Mouse (Mus musculus) MEL (cell line): ENCODE data around the gene Kcnk3. TPM values are rescaled to one million over a fixed set of nuclear protein-coding genes. Genes with fewer than 3 reads are reported as not detected.

Experiments
- DNase-seq: peaks from one replicate; pipeline ENCODE4 v3.0.0; 2011; ENCODE audit warnings: low read depth, low spot score
- H3K27ac ChIP-seq: 2 replicates; pipeline ENCODE4 v1.5.1; 2012; ENCODE audit warnings: low read depth, mild to moderate bottlenecking, control low read depth, low read length, moderate library complexity; ENCODE audit not compliant: control insufficient read depth
- H3K27me3 ChIP-seq, 2 experiments: fragments of 150-350 bp in 1 of 2; sonication (generic) in 1 of 2; 2 replicates each; pipeline ENCODE4 v1.6.1; 2012; ENCODE audit warnings: low read length in 2 of 2, mild to moderate bottlenecking in 2 of 2, improper control_type of control experiment in 1 of 2, moderate library complexity in 1 of 2; ENCODE audit not compliant: insufficient read depth in 2 of 2, control insufficient read depth in 1 of 2
- H3K36me3 ChIP-seq, 2 experiments: 2 replicates each; pipeline ENCODE4 v1.6.1; 2012 to 2014; ENCODE audit warnings: low read length in 2 of 2, improper control_type of control experiment in 1 of 2, inconsistent platforms in 1 of 2, mild to moderate bottlenecking in 1 of 2; ENCODE audit not compliant: insufficient read depth in 2 of 2, control insufficient read depth in 1 of 2
- H3K4me1 ChIP-seq, 2 experiments: fragments of 150-350 bp in 1 of 2; sonication (generic) in 1 of 2; 2 replicates each; pipeline ENCODE4 v1.6.1; 2012; ENCODE audit warnings: low read length in 2 of 2, improper control_type of control experiment in 1 of 2, mild to moderate bottlenecking in 1 of 2; ENCODE audit not compliant: insufficient read depth in 2 of 2, control insufficient read depth in 1 of 2
- H3K4me3 ChIP-seq, 2 experiments: fragments of 150-350 bp in 1 of 2; sonication (generic) in 1 of 2; 2 replicates each; pipeline ENCODE4 v1.5.1; 2012; ENCODE audit warnings: low read depth in 2 of 2, low read length in 2 of 2, mild to moderate bottlenecking in 2 of 2, moderate library complexity in 2 of 2, control low read depth in 1 of 2, improper control_type of control experiment in 1 of 2; ENCODE audit not compliant: control insufficient read depth in 1 of 2, insufficient read depth in 1 of 2
- H3K79me2 ChIP-seq: 2 replicates; pipeline ENCODE4 v1.6.1; 2012; ENCODE audit warnings: mild to moderate bottlenecking, low read length, moderate library complexity; ENCODE audit not compliant: control insufficient read depth, poor library complexity, insufficient read depth
- H3K9ac ChIP-seq: 2 replicates; pipeline ENCODE4 v1.6.1; 2012; ENCODE audit warnings: low read depth, mild to moderate bottlenecking, control low read depth, low read length, moderate library complexity; ENCODE audit not compliant: control insufficient read depth, poor library complexity, severe bottlenecking
- H3K9me3 ChIP-seq: fragments of 150-350 bp; sonication (generic); replicated peaks from 2 replicates; pipeline ENCODE4 v1.6.1; 2012; ENCODE audit warnings: mild to moderate bottlenecking, low read length, improper control_type of control experiment, moderate library complexity; ENCODE audit not compliant: insufficient read depth
- CHD2 ChIP-seq: IDR thresholded peaks from 2 replicates; pipeline ENCODE4 v1.6.1; 2011; ENCODE audit warnings: low read length, improper control_type of control experiment
- ELF1 ChIP-seq: IDR thresholded peaks from 2 replicates; pipeline ENCODE4 v1.6.1; 2014; ENCODE audit warnings: low read depth, mild to moderate bottlenecking, inconsistent platforms, low read length, improper control_type of control experiment, moderate library complexity
- ETS1 ChIP-seq: IDR thresholded peaks from 2 replicates; pipeline ENCODE4 v1.6.1; 2012; ENCODE audit warnings: low read depth, mild to moderate bottlenecking, inconsistent platforms, low read length, improper control_type of control experiment, moderate library complexity
- JUND ChIP-seq: IDR thresholded peaks from 2 replicates; pipeline ENCODE4 v1.6.1; 2011; ENCODE audit warnings: low read depth, mild to moderate bottlenecking, improper control_type of control experiment, low read length
- KAT2A ChIP-seq: conservative IDR thresholded peaks from 2 replicates; pipeline ENCODE4 v1.6.1; 2012; ENCODE audit warnings: low read depth, low read length, improper control_type of control experiment, inconsistent platforms
- MAFK ChIP-seq: IDR thresholded peaks from 2 replicates; pipeline ENCODE4 v1.6.1; 2011; ENCODE audit warnings: low read depth, mild to moderate bottlenecking, low read length, improper control_type of control experiment, borderline replicate concordance
- MAX ChIP-seq: IDR thresholded peaks from 2 replicates; pipeline ENCODE4 v1.6.1; 2011; ENCODE audit warnings: low read length, improper control_type of control experiment
- MEF2A ChIP-seq: IDR thresholded peaks from 2 replicates; pipeline ENCODE4 v1.6.1; 2014; ENCODE audit warnings: low read depth, mild to moderate bottlenecking, inconsistent platforms, low read length, improper control_type of control experiment; ENCODE audit not compliant: poor library complexity, insufficient replicate concordance, severe bottlenecking; ENCODE audit errors: extremely low read depth
- MYB ChIP-seq: IDR thresholded peaks from 2 replicates; pipeline ENCODE4 v1.6.1; 2011; ENCODE audit warnings: mild to moderate bottlenecking, low read depth, low read length, improper control_type of control experiment
- MYC ChIP-seq: IDR thresholded peaks from 2 replicates; pipeline ENCODE4 v1.6.1; 2011; ENCODE audit warnings: low read depth, mild to moderate bottlenecking, low read length, improper control_type of control experiment, moderate library complexity
- NELFE ChIP-seq: IDR thresholded peaks from 2 replicates; pipeline ENCODE4 v1.6.1; 2011; ENCODE audit warnings: low read depth, low read length, improper control_type of control experiment
- POLR2A ChIP-seq, 2 experiments: IDR thresholded peaks; 2 replicates each; pipeline ENCODE4 v1.6.1; 2011 to 2012; ENCODE audit warnings: low read length in 2 of 2, mild to moderate bottlenecking in 2 of 2, control low read depth in 1 of 2, improper control_type of control experiment in 1 of 2, low read depth in 1 of 2, moderate library complexity in 1 of 2; ENCODE audit not compliant: control insufficient read depth in 1 of 2, insufficient read depth in 1 of 2, poor library complexity in 1 of 2
- POLR2AphosphoS2 ChIP-seq: IDR thresholded peaks from 2 replicates; pipeline ENCODE4 v1.6.1; 2011; ENCODE audit warnings: low read length, improper control_type of control experiment
- RAD21 ChIP-seq: IDR thresholded peaks from 2 replicates; pipeline ENCODE4 v1.6.1; 2011; ENCODE audit warnings: mild to moderate bottlenecking, low read depth, low read length, improper control_type of control experiment
- SMC3 ChIP-seq: IDR thresholded peaks from 2 replicates; pipeline ENCODE4 v1.6.1; 2011; ENCODE audit warnings: low read depth, low read length, improper control_type of control experiment
- TBP ChIP-seq: IDR thresholded peaks from 2 replicates; pipeline ENCODE4 v1.8.0; 2011; ENCODE audit warnings: low read depth, low read length, improper control_type of control experiment
- TCF12 ChIP-seq: IDR thresholded peaks from 2 replicates; pipeline ENCODE4 v1.6.1; 2014; ENCODE audit warnings: low read depth, mild to moderate bottlenecking, inconsistent platforms, low read length, improper control_type of control experiment, moderate library complexity
- USF1 ChIP-seq: IDR thresholded peaks from 2 replicates; pipeline ENCODE4 v1.6.1; 2014; ENCODE audit warnings: low read depth, mild to moderate bottlenecking, inconsistent platforms, low read length, improper control_type of control experiment, moderate library complexity
- USF2 ChIP-seq, 2 experiments: IDR thresholded peaks; 2 replicates each; pipeline ENCODE4 v1.6.1; 2011 to 2012; ENCODE audit warnings: improper control_type of control experiment in 2 of 2, low read length in 2 of 2, borderline replicate concordance in 1 of 2, inconsistent platforms in 1 of 2, low read depth in 1 of 2, mild to moderate bottlenecking in 1 of 2; ENCODE audit not compliant: insufficient read depth in 1 of 2
- ZC3H11A ChIP-seq: IDR thresholded peaks from 2 replicates; pipeline ENCODE4 v1.6.1; 2012; ENCODE audit warnings: low read depth, mild to moderate bottlenecking, inconsistent platforms, low read length, improper control_type of control experiment
- polyA plus RNA-seq, 2 experiments: library from polyadenylated mRNA; stranded (reverse) in 1 of 2; unstranded in 1 of 2; fragments of >175 nt in 1 of 2; fragments of >200 nt in 1 of 2; gene quantifications; 2 replicates each; pipeline versions ENCODE4 v1.2.1 to v1.2.4; 2012; ENCODE audit warnings: low replicate concordance in 2 of 2, low read depth in 1 of 2; ENCODE audit not compliant: insufficient read length in 2 of 2, insufficient read depth in 1 of 2, missing spikeins in 1 of 2
- total RNA-seq: library from RNA; depleted of rRNA; stranded (reverse); fragments of 300-350 nt; gene quantifications from 2 replicates; pipeline ENCODE4 v1.2.3, GENCODE M21; 2012

Gene Kcnk3
- total and polyA plus RNA-seq, 3 experiments: not detected

DNA sequence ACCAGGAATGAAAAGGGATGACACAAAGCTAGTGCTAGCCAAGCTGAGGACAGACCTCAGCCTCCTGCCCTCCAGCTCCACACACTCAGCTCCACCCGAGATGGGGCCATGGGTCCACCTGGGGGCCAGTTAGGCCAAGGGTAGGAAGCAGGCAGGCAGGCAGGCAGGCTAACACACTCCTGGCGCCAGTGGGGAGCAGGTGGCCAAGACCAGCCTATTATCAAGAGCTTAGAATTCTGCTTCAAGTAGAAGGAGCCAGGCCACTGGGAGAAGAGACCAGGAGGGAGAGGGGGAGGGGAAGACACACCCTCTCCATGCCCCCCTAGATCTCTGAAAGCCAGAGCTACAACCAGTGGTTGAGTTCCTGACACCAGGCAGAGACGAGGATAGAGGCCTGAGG is 28.7 kb downstream of the Kcnk3 start:
- Histone ChIP-seq H3K79me2 (no peaks in the 10 kb centered on the region), H3K4me1 (0 out of 4 replicates have a peak, but pooled peaks cover 0 to 4% of the 10 kb centered on the region in 2 experiments), H3K4me3 (no peak overlapping the region), H3K36me3 (no peaks in the 10 kb centered on the region), H3K9ac (no peak overlapping the region), H3K9me3 (no peaks in the 10 kb centered on the region), H3K27me3 (peaks cover 14 to 15% of the 10 kb centered on the region in 2 experiments), H3K27ac (no peak overlapping the region)
- no peak for DNase-seq
- TF ChIP-seq MAX (no peak), POLR2AphosphoS2 (no peak), TCF12 (no peak), MYB (no peak), POLR2A (IDR thresholded peaks at IDR 0.05; ENCODE audit: control insufficient read depth in 1 of 2, insufficient read depth in 1 of 2, low read depth in 1 of 2, low read length in 2 of 2, poor library complexity in 1 of 2) (no peak), CHD2 (no peak), ZC3H11A (no peak), RAD21 (no peak), NELFE (no peak), ETS1 (no peak), KAT2A (no peak), MYC (no peak), USF2 (IDR thresholded peaks at IDR 0.05; ENCODE audit: borderline replicate concordance in 1 of 2, insufficient read depth in 1 of 2, low read depth in 1 of 2, low read length in 2 of 2) (no peak), JUND (no peak), USF1 (no peak), MEF2A (no peak), SMC3 (no peak)

DNA sequence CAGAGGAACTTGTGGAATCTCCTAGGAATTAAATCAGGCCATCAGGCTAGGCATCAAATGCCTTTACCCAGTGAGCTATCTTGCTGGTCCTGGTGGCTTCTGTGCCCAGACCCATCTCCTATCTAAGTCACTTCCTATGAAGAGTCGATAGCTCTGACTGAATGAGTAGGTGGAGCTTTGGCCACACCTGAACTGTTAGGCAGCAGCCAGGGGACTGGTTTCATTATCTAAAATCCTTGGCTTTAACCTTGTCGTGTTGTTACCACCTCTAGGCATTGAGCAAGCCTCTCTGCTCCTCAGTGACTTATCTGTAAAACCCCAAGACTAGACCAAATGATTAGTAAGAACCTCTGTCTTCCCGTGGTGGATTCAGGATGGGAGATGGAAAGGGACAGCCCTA is 29.4 kb downstream of the Kcnk3 start:
- Histone ChIP-seq H3K36me3 (no peaks in the 10 kb centered on the region), H3K9me3 (no peaks in the 10 kb centered on the region), H3K27me3 (peaks cover 11 to 15% of the 10 kb centered on the region in 2 experiments), H3K4me3 (no peak overlapping the region), H3K27ac (no peak overlapping the region), H3K9ac (no peak overlapping the region), H3K4me1 (0 out of 4 replicates have a peak, but pooled peaks cover 0 to 4% of the 10 kb centered on the region in 2 experiments), H3K79me2 (no peaks in the 10 kb centered on the region)
- DNase-seq: peak; percentile 8
- TF ChIP-seq MAX (no peak), ELF1 (no peak), MAFK (no peak), TBP (no peak), ZC3H11A (no peak), MYC (no peak)
